In genomic region chr3:57387593-57387992, GRCm38 (mm10) we compare ENCODE assay signal across 21 mouse cellular contexts. TPM values are rescaled to one million over a fixed set of nuclear protein-coding genes. Genes with fewer than 3 reads are reported as not detected.
"Had no signal": no experiment of that assay in that cellular context is flagged by ENCODE, and none has a peak within 500 bp of the region (broad histone marks: within the 10 kb centered on the region; RNA-seq: fewer than 3 reads in every experiment).

No protein-coding gene starts in this region.

- H3K27me3 ChIP-seq: lung, embryonic 15.5 days; megakaryocyte, embryonic 14.5 days; midbrain, embryonic 13.5 days; midbrain, embryonic 15.5 days; neural tube, embryonic 12.5 days had no signal

- H3K9ac ChIP-seq: liver, embryonic 14.5 days; lung, embryonic 15.5 days; midbrain, embryonic 13.5 days; midbrain, embryonic 15.5 days; neural tube, embryonic 12.5 days had no signal

- H3K4me2 ChIP-seq: lung, embryonic 15.5 days; midbrain, embryonic 11.5 days; midbrain, embryonic 13.5 days; midbrain, embryonic 15.5 days; neural tube, embryonic 12.5 days had no signal

- ATAC-seq: lung, postnatal 0 days; midbrain, embryonic 13.5 days; midbrain, embryonic 15.5 days had no signal

- H3K36me3 ChIP-seq: lung, embryonic 15.5 days; midbrain, embryonic 13.5 days; midbrain, embryonic 15.5 days; neural tube, embryonic 12.5 days had no signal

- H3K9me3 ChIP-seq: lung, embryonic 15.5 days; midbrain, embryonic 13.5 days; midbrain, embryonic 15.5 days; neural tube, embryonic 12.5 days had no signal

- H3K4me1 ChIP-seq: lung, embryonic 15.5 days; megakaryocyte, embryonic 14.5 days; midbrain, embryonic 13.5 days; midbrain, embryonic 15.5 days; neural tube, embryonic 12.5 days had no signal

- DNase-seq: lung, adult 2 months; lung, postnatal 14 days; lung, postnatal 36 days; right cerebral cortex, postnatal 14 days; thymus, adult 18-20 months; thymus, postnatal 14 days; thymus, postnatal 36 days had no signal

- H3K4me3 ChIP-seq: lung, embryonic 15.5 days; megakaryocyte, embryonic 14.5 days; midbrain, embryonic 13.5 days; midbrain, embryonic 15.5 days; neural tube, embryonic 12.5 days had no signal

- H3K27ac ChIP-seq: liver, embryonic 14.5 days; lung, embryonic 15.5 days; macrophage; midbrain, embryonic 13.5 days; midbrain, embryonic 15.5 days; neural tube, embryonic 12.5 days had no signal

RNA-seq across cellular contexts. Expression of gene Tm4sf4, which starts 37.5 kb away (rescaled TPM):
- total RNA-seq: megakaryocyte progenitor cell, adult 5-6 weeks; midbrain, postnatal 0 days; monocyte, adult 5-6 weeks; neutrophil, adult 5-6 weeks had no signal
- polyA plus RNA-seq: macrophage; midbrain, embryonic 13.5 days; neural tube, embryonic 12.5 days; thymus, postnatal 0 days had no signal
